Mouse (Mus musculus) hindbrain, postnatal 0 days (tissue): ENCODE data around the gene Mtf2. TPM values are rescaled to one million over a fixed set of nuclear protein-coding genes. Genes with fewer than 3 reads are reported as not detected.
"Not testable (repeated sequence)": the region's sequence is repeated elsewhere in the genome, so short reads cannot be mapped to it uniquely, and the experiment has no call there.

Experiments used
- ATAC-seq: fragments of 200-750 bp; cut with Nextera tagmentation; 2 replicates; pipeline ENCODE4 v1.8.0; 2017; ENCODE audit warnings: mild to moderate bottlenecking, moderate TSS enrichment, moderate library complexity
- DNase-seq: peaks from one replicate; pipeline ENCODE4 v3.0.0-alpha.2; 2015; ENCODE audit warnings: low spot score
- H3K27ac ChIP-seq: fragments of 300-500 bp; sonication (generic); 2 replicates; pipeline ENCODE4 v1.5.1; 2014; ENCODE audit warnings: mild to moderate bottlenecking
- H3K27me3 ChIP-seq: fragments of 300-500 bp; sonication (generic); 2 replicates; pipeline ENCODE4 v1.6.1; 2014; ENCODE audit warnings: low read length, mixed read lengths; ENCODE audit not compliant: insufficient read depth
- H3K36me3 ChIP-seq: fragments of 300-500 bp; sonication (generic); 2 replicates; pipeline ENCODE4 v1.6.1; 2014; ENCODE audit warnings: low read length, mixed read lengths; ENCODE audit not compliant: insufficient read depth
- H3K4me1 ChIP-seq: fragments of 300-500 bp; sonication (generic); 2 replicates; pipeline ENCODE4 v1.6.1; 2014; ENCODE audit warnings: antibody characterized with exemption, low read length, mixed read lengths; ENCODE audit not compliant: insufficient read depth
- H3K4me2 ChIP-seq: fragments of 300-500 bp; sonication (generic); 2 replicates; pipeline ENCODE4 v1.6.1; 2014; ENCODE audit warnings: low read depth, mild to moderate bottlenecking, low read length, moderate library complexity, mixed read lengths
- H3K4me3 ChIP-seq: fragments of 300-500 bp; sonication (generic); 2 replicates; pipeline ENCODE4 v1.5.1; 2014; ENCODE audit warnings: low read length
- H3K9ac ChIP-seq: fragments of 300-500 bp; sonication (generic); replicated peaks from 2 replicates; pipeline ENCODE4 v1.6.1; 2014; ENCODE audit warnings: mild to moderate bottlenecking, low read length, moderate library complexity, mixed read lengths
- H3K9me3 ChIP-seq: fragments of 300-500 bp; sonication (generic); 2 replicates; pipeline ENCODE4 v1.6.1; 2016; ENCODE audit warnings: low read length, mixed read lengths
- CTCF ChIP-seq: IDR thresholded peaks from 2 replicates; pipeline ENCODE4 v1.5.1; 2016; ENCODE audit warnings: antibody characterized with exemption, control low read depth, low read depth
- WGBS: fragments of 180-500 bp; shearing (Covaris S2); extraction: QIAGEN DNeasy Blood & Tissue Kit; methylation state at CpG from one replicate; pipeline ENCODE4 v1.1.7; 2014; 5-methylcytosine and 5-hydroxymethylcytosine counted together
- polyA plus RNA-seq: library from polyadenylated mRNA; unstranded; fragments of >200 nt; fragmentation: Nextera tagmentation; extraction: Ambion mirVana; gene quantifications from 2 replicates; pipeline ENCODE4 v1.2.1, GENCODE M21; 2015
- total RNA-seq: library from RNA; depleted of rRNA; stranded (reverse); fragments of >200 nt; gene quantifications from 2 replicates; pipeline ENCODE4 v1.2.3, GENCODE M21; 2014; rRNA removed

Mtf2 gene
- total RNA-seq (36.0 and 41.4 TPM in 2 replicates), polyA plus RNA-seq (48.7 and 55.7 TPM in 2 replicates)

- H3K4me2 ChIP-seq, result peak within 1 kb of the TSS; percentile 71
- peak within 1 kb of the TSS; percentile 98 for H3K27ac ChIP-seq
- H3K4me3 ChIP-seq, result peak within 1 kb of the TSS; percentile 89
- no peaks in the 10 kb centered on the region for H3K27me3 ChIP-seq
- H3K36me3 ChIP-seq, result peaks cover 3% of the 10 kb centered on the region; the same call in 1 of the 2 replicates
- peak; percentile 99 for DNase-seq
- no peaks in the 10 kb centered on the region for H3K4me1 ChIP-seq
- ATAC-seq, result peak; percentile 97
- H3K9ac ChIP-seq, result peak within 1 kb of the TSS; percentile 99
- under 1% methylated on average over 59 of the region's 59 CpGs for whole genome bisulfite sequencing
- peak; percentile 46 for TF ChIP-seq CTCF
- H3K9me3 ChIP-seq, result no peaks in the 10 kb centered on the region
These were observed at the start of gene Mtf2 for GRCm38 (mm10) chr5:108065465-108066411. Gene Mtf2 (plus strand): TSS chr5:108065674.

DNA sequence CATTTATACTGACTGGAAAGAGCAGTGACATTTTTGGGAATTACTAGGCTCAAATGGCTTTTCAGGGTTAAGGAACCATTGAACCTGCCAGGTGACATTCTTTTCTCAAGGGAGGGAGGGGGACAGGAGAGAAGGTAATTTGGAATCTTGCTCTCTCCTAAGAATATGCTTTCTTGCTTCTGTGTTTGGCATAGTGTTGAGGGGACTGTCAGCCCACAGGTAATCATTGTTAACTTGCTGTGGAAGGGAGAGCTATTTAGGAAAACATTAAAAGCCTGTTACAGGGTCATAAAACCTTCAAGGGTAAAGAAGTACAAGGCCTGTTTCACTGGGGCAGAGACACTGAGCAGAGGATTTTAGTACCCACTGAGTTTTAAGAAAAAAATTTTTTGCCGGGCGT is 48.2 kb upstream of the Mtf2 start:
- no peak overlapping the region for H3K9ac ChIP-seq
- no peak for ATAC-seq
- H3K4me2 ChIP-seq, result no peak overlapping the region
- TF ChIP-seq CTCF, result no peak
- no peak for DNase-seq
- no peak overlapping the region for H3K4me3 ChIP-seq
- no peaks in the 10 kb centered on the region for H3K36me3 ChIP-seq
- no peaks in the 10 kb centered on the region for H3K4me1 ChIP-seq
- H3K9me3 ChIP-seq, result no peaks in the 10 kb centered on the region
- H3K27me3 ChIP-seq, result no peaks in the 10 kb centered on the region
- H3K27ac ChIP-seq, result no peak overlapping the region
- 98% methylated on average over 2 of the region's 2 CpGs for WGBS

GRCm38 (mm10) chr5:108019367-108019766 is 46.1 kb upstream of the Mtf2 start:
- H3K9me3 ChIP-seq, result no peaks in the 10 kb centered on the region
- no peaks in the 10 kb centered on the region for H3K27me3 ChIP-seq
- no peak for DNase-seq
- no peak overlapping the region for H3K27ac ChIP-seq
- H3K4me1 ChIP-seq, result no peaks in the 10 kb centered on the region
- ATAC-seq, result no peak
- no peaks in the 10 kb centered on the region for H3K36me3 ChIP-seq
- H3K9ac ChIP-seq, result no peak overlapping the region
- H3K4me3 ChIP-seq, result no peak overlapping the region
- TF ChIP-seq CTCF, result no peak
- no peak overlapping the region for H3K4me2 ChIP-seq
- 25% methylated on average over 2 of the region's 2 CpGs for WGBS

GRCm38 (mm10) chr5:108021346-108021745 is 44.1 kb upstream of the Mtf2 start:
- ATAC-seq (no peak), DNase-seq (no peak)
- 71% methylated on average over 3 of the region's 3 CpGs for WGBS
- no peaks in the 10 kb centered on the region for H3K36me3 ChIP-seq
- H3K4me3 ChIP-seq, result no peak overlapping the region
- no peak overlapping the region for H3K27ac ChIP-seq
- H3K9me3 ChIP-seq, result no peaks in the 10 kb centered on the region
- no peaks in the 10 kb centered on the region for H3K27me3 ChIP-seq
- no peak overlapping the region for H3K4me2 ChIP-seq
- no peak for TF ChIP-seq CTCF
- no peaks in the 10 kb centered on the region for H3K4me1 ChIP-seq
- H3K9ac ChIP-seq, result no peak overlapping the region

DNA sequence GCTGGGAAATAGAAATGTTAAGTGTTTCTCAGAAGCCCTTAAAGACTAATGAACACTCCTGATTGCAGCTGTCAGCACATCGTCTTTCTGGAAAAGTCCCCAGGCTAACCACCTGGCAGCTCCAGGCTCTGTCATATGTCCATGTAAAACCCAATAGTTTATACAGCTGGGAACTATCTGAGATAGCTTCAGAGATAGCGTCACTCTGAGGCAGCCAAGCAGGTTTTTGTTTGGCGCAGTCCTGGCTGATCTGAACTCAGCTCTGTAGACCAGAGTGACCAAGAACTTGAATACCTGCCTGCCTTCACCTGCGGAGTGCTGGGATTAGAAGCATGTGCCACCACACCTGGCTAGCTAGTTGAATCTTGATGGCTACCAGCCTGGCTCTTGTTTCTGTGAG is 37.2 kb upstream of the Mtf2 start:
- WGBS, result 86% methylated on average over 4 of the region's 4 CpGs
- no peak for TF ChIP-seq CTCF
- H3K4me1 ChIP-seq, result no peaks in the 10 kb centered on the region
- no peaks in the 10 kb centered on the region for H3K9me3 ChIP-seq
- no peak for ATAC-seq
- no peak overlapping the region for H3K4me3 ChIP-seq
- H3K9ac ChIP-seq, result no peak overlapping the region
- H3K27ac ChIP-seq, result no peak overlapping the region
- no peaks in the 10 kb centered on the region for H3K27me3 ChIP-seq
- DNase-seq, result no peak
- no peak overlapping the region for H3K4me2 ChIP-seq
- H3K36me3 ChIP-seq, result no peaks in the 10 kb centered on the region

DNA sequence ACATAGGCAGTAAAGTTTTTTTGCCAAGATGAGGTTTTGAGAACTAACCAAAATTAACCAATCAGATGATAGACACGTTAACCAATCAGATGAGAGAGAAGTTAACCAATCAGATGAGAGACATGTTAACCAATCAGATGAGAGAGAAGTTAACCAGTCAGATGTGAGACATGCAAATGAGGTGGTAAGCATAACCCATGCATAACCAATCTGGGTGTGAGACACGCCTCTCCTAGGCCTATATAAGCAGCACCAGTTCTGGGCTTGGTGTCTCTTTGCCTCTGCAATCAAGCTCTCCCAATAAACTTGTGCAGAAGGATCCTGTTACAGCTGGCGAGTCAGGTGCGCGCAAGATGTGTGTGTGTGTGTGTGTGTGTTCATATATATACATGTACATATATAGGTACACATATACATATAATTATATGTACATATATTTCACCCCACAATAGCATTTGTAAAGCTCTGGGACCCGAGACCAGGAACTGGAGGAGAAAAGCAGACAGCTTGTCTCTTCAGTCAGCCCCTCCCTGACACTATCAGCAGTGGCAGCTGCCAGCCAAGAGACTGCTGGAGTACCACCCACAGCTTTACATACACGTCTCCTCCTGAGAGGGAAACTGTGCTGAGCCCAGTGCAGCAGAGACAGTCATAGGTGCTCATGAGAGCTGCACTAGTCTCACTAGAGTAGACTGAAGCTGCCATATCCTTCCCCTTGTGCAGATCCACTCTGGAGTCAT is 36.5 kb upstream of the Mtf2 start:
- H3K9me3 ChIP-seq, H3K27me3 ChIP-seq, H3K36me3 ChIP-seq, H3K9ac ChIP-seq, DNase-seq, H3K4me3 ChIP-seq, H3K4me1 ChIP-seq, H3K4me2 ChIP-seq, ATAC-seq, H3K27ac ChIP-seq: not testable (repeated sequence)
- 91% methylated on average over 7 of the region's 7 CpGs for whole genome bisulfite sequencing
